Mouse (Mus musculus) erythroblast, embryonic 14.5 days (primary cell): ENCODE data around the gene Ubr3. TPM values are rescaled to one million over a fixed set of nuclear protein-coding genes. Genes with fewer than 3 reads are reported as not detected.
"Not testable (repeated sequence)": the region's sequence is repeated elsewhere in the genome, so short reads cannot be mapped to it uniquely, and the experiment has no call there.

Experiments used
- H3K27me3 ChIP-seq: 2 replicates; pipeline ENCODE4 v1.6.1; 2012; ENCODE audit warnings: inconsistent platforms; ENCODE audit not compliant: control insufficient read depth
- H3K36me3 ChIP-seq: 2 replicates; pipeline ENCODE4 v1.6.1; 2012; ENCODE audit warnings: mild to moderate bottlenecking, inconsistent platforms; ENCODE audit not compliant: control insufficient read depth
- H3K4me1 ChIP-seq: 2 replicates; pipeline ENCODE4 v1.6.1; 2012; ENCODE audit warnings: inconsistent platforms; ENCODE audit not compliant: control insufficient read depth
- H3K4me3 ChIP-seq: replicated peaks from 2 replicates; pipeline ENCODE3; 2012; ENCODE audit warnings: moderate library complexity, mild to moderate bottlenecking, inconsistent platforms
- H3K9me3 ChIP-seq: 2 replicates; pipeline ENCODE4 v1.6.1; 2012; ENCODE audit warnings: low read length, inconsistent platforms, mixed read lengths; ENCODE audit not compliant: control insufficient read depth
- GATA1 ChIP-seq: IDR thresholded peaks from 2 replicates; pipeline ENCODE4 v1.6.1; 2012; ENCODE audit warnings: low read length, inconsistent platforms, mixed read lengths
- TAL1 ChIP-seq: IDR thresholded peaks from 3 replicates; pipeline ENCODE4 v1.6.1; 2012; ENCODE audit warnings: low read length, inconsistent platforms, mixed read lengths
- polyA plus RNA-seq: library from polyadenylated mRNA; stranded (reverse); fragments of >175 nt; gene quantifications from 2 replicates; pipeline ENCODE4 v1.2.3, GENCODE M21; 2012

The Ubr3 gene
- polyA plus RNA-seq, 1 experiment = 0.43 TPM

DNA sequence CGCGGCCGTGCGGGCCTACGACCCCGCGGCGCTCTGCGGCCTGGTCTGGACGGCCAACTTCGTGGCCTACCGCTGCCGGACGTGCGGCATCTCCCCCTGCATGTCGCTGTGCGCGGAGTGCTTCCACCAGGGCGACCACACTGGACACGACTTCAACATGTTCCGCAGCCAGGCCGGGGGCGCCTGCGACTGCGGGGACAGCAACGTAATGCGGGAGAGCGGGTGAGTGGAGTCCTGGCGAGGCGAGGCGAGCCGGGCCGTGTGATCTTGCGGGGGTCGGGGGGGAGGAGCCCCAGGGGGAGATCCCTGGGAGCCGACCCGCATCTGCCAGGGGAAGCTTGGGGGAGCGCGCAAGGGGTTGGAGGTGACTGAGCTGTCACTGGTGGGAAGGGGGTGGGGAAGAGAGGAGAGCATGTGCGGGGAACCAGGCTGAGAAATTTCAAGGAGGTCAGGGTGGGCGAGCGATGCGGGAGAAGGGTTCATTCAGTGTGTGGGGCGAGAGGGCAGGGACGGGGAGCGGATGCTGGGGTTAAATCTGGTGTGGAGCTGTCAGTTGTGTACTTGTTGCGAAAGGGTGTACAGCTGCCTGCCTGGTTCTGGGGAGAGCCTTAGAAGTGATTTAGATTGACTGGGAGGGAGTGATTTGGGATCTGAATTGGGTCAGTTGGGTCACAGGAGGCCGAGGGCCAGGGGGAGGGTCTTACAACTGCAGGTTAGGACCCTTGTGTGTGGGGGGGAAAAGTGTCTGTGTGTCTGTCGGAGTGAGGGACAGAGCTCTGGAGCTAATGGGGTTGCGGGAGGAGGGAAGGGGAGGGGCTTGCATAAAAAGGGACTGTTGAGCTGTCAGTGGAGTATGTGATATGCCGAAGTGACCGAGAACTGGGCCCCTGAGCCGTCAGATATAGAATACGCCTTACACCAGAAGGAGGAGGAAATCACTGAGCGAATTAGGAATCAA lies 851 bp downstream of the Ubr3 start:
- H3K9me3 ChIP-seq = no peaks in the 10 kb centered on the region
- peaks cover 35% of the 10 kb centered on the region for H3K4me1 ChIP-seq
- peak overlapping the region; percentile 98 for H3K4me3 ChIP-seq
- TF ChIP-seq GATA1 = no peak
- TF ChIP-seq TAL1 = no peak
- H3K27me3 ChIP-seq = no peaks in the 10 kb centered on the region
- peaks cover 12% of the 10 kb centered on the region for H3K36me3 ChIP-seq

- Histone ChIP-seq H3K9me3 (no peaks in the 10 kb centered on the region), H3K4me3 (no peak overlapping the region), H3K36me3 (peaks cover 12% of the 10 kb centered on the region), H3K27me3 (no peaks in the 10 kb centered on the region), H3K4me1 (peaks cover 8% of the 10 kb centered on the region)
- TF ChIP-seq GATA1 = no peak
These were observed 6.5 kb downstream of the Ubr3 start for GRCm38 (mm10) chr2:69903541-69903940.

DNA sequence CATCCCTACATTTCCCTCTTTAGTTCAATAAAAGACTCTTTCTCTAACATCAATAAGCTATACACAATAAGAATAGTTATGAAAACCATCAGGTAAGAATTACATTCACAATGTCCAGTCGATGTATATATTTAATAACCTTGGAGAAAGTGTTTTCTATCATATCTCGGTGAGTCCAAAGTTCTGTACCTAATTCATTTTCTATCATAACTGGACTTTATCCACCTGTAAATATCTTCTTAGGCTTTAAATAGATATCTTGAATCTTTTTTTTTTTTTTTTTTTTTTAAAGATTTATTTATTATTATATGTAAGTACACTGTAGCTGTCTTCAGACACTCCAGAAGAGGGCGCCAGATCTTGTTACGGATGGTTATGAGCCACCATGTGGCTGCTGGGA lies 10.3 kb downstream of the Ubr3 start:
- H3K27me3 ChIP-seq, H3K36me3 ChIP-seq, H3K9me3 ChIP-seq, H3K4me3 ChIP-seq, H3K4me1 ChIP-seq: not testable (repeated sequence)

GRCm38 (mm10) chr2:69912801-69913200 lies 15.8 kb downstream of the Ubr3 start:
- no peaks in the 10 kb centered on the region for H3K9me3 ChIP-seq
- peaks cover 13% of the 10 kb centered on the region for H3K36me3 ChIP-seq
- no peaks in the 10 kb centered on the region for H3K27me3 ChIP-seq
- no peak overlapping the region for H3K4me3 ChIP-seq
- TF ChIP-seq TAL1 = no peak
- no peak for TF ChIP-seq GATA1
- no peaks in the 10 kb centered on the region for H3K4me1 ChIP-seq

- Histone ChIP-seq H3K4me1 (peaks cover 9% of the 10 kb centered on the region), H3K9me3 (no peaks in the 10 kb centered on the region), H3K27me3 (no peaks in the 10 kb centered on the region), H3K36me3 (peaks cover 44% of the 10 kb centered on the region), H3K4me3 (no peak overlapping the region)
- TF ChIP-seq TAL1 (no peak), GATA1 (no peak)
These were observed 20.3 kb downstream of the Ubr3 start for GRCm38 (mm10) chr2:69917301-69917700.

DNA sequence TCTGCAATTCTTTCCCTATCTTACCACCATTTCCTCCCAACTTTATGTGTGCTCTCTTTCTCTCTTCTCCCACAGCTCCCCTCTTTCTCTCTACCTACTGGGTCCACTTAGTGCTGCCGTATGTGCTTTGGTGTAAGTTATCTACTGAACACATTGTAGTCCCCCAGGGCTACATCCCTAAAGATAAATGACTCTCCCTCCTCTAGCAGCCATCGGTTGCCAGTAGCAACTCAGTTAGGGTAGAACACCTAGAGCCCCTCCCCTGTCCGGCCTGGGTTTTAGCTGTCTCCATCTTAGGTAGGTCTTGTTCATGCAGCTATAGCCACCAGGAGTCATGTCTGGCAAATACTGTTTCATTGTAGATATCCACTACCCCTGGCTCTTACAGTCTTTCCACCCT lies 27.9 kb downstream of the Ubr3 start:
- Histone ChIP-seq H3K27me3 (no peaks in the 10 kb centered on the region), H3K4me1 (peaks cover 26% of the 10 kb centered on the region), H3K36me3 (peaks cover 55% of the 10 kb centered on the region), H3K4me3 (no peak overlapping the region), H3K9me3 (no peaks in the 10 kb centered on the region)
- TF ChIP-seq TAL1 (peak; percentile 47; the same call in 1 of the 3 replicates), GATA1 (no peak)

DNA sequence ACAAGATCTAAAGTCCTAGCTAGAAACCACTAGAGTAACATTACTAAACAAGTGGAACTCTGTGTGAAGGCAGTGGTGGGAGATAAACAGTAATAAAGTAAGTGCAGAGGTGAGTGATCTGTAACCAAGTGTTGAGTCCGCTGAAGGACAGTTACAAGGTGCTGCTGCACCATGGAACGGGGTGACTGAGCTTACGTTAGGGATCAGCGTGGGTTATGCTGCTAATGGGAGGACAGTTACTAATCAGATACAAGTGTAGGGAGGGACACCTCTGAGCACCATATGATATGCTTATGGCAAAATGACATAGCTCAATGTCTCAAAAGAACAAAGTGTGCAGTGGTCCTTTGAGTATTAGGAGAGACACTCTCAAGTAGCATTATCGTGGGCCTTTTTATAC lies 39.3 kb downstream of the Ubr3 start:
- Histone ChIP-seq H3K9me3 (no peaks in the 10 kb centered on the region), H3K4me1 (peaks cover 25% of the 10 kb centered on the region), H3K4me3 (no peak overlapping the region), H3K36me3 (peaks cover 41% of the 10 kb centered on the region), H3K27me3 (no peaks in the 10 kb centered on the region)
- TF ChIP-seq GATA1 (no peak), TAL1 (no peak)

DNA sequence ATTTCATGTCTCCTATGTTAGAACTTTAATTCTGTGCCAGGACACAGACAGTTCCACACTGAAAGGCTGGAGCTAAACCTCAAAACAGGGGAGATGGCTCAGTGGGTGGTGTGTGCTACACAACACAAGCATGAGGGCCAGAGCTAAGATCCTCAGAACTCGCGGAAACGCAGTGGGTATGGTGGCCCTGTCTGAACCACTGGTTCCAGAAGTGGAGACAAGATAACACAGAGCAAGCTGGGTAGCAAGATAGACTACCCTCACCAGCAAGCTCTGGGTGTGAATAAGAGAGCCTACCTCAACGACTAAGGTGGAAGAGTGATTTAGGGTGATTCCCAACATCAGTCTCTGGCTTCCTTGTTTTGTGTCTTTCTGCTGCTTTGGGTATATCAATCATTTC lies 42.2 kb downstream of the Ubr3 start:
- Histone ChIP-seq H3K9me3 (no peaks in the 10 kb centered on the region), H3K36me3 (peaks cover 41% of the 10 kb centered on the region), H3K4me3 (no peak overlapping the region), H3K4me1 (peaks cover 27% of the 10 kb centered on the region), H3K27me3 (no peaks in the 10 kb centered on the region)
- TF ChIP-seq TAL1 (peak; percentile 82), GATA1 (peak; percentile 59)

GRCm38 (mm10) chr2:69939649-69940048 lies 42.6 kb downstream of the Ubr3 start:
- TF ChIP-seq GATA1 (no peak), TAL1 (no peak)

More at GRCm38 (mm10) chr2:69939649-69940048, 42.6 kb downstream of the Ubr3 start:
- Histone ChIP-seq H3K27me3 (no peaks in the 10 kb centered on the region), H3K36me3 (peaks cover 39% of the 10 kb centered on the region), H3K9me3 (no peaks in the 10 kb centered on the region), H3K4me3 (no peak overlapping the region), H3K4me1 (peaks cover 27% of the 10 kb centered on the region)
